Mouse (Mus musculus) ES-Bruce4 (cell line): Measurements from ENCODE around the gene Heatr4. TPM values are rescaled to one million over a fixed set of nuclear protein-coding genes. Genes with fewer than 3 reads are reported as not detected.

Source experiments
- H3K27ac ChIP-seq: 2 replicates; pipeline ENCODE4 v1.5.1; 2012; ENCODE audit warnings: low read length, inconsistent platforms; ENCODE audit not compliant: insufficient read depth
- H3K27me3 ChIP-seq: 2 replicates; pipeline ENCODE4 v1.6.1; 2012; ENCODE audit warnings: mild to moderate bottlenecking, low read length, inconsistent platforms; ENCODE audit not compliant: control insufficient read depth, poor library complexity, insufficient read depth, severe bottlenecking
- H3K36me3 ChIP-seq: 2 replicates; pipeline ENCODE4 v1.6.1; 2012; ENCODE audit warnings: inconsistent platforms, mild to moderate bottlenecking, low read length, moderate library complexity; ENCODE audit not compliant: control insufficient read depth, poor library complexity, insufficient read depth, severe bottlenecking
- H3K4me1 ChIP-seq: one replicate; pipeline ENCODE4 v1.8.1; 2011; ENCODE audit warnings: low read length; ENCODE audit not compliant: control insufficient read depth, insufficient read depth
- H3K4me3 ChIP-seq: 2 replicates; pipeline ENCODE4 v1.5.1; 2011; ENCODE audit warnings: low read depth, mild to moderate bottlenecking, low read length
- H3K9ac ChIP-seq: 2 replicates; pipeline ENCODE4 v1.6.1; 2012; ENCODE audit warnings: low read depth, mild to moderate bottlenecking, inconsistent platforms; ENCODE audit not compliant: poor library complexity, severe bottlenecking
- H3K9me3 ChIP-seq: replicated peaks from 2 replicates; pipeline ENCODE4 v1.6.1; 2012; ENCODE audit warnings: mild to moderate bottlenecking, low read length, inconsistent platforms; ENCODE audit not compliant: control insufficient read depth, poor library complexity, insufficient read depth, severe bottlenecking
- CTCF ChIP-seq: IDR thresholded peaks from one replicate; pipeline ENCODE4 v1.8.1; 2011; ENCODE audit warnings: low read depth, low read length
- EP300 ChIP-seq: IDR thresholded peaks from 2 replicates; pipeline ENCODE4 v1.6.1; 2011; ENCODE audit warnings: low read depth, low read length; ENCODE audit not compliant: insufficient read depth
- POLR2A ChIP-seq: IDR thresholded peaks from one replicate; pipeline ENCODE4 v1.8.1; 2011; ENCODE audit warnings: low read length; ENCODE audit not compliant: insufficient read depth
- polyA plus RNA-seq: library from polyadenylated mRNA; stranded (reverse); fragments of >200 nt; gene quantifications from 2 replicates; pipeline ENCODE4 v1.2.4, GENCODE M21; 2011; ENCODE audit warnings: low read depth; ENCODE audit not compliant: missing spikeins, insufficient read depth, insufficient read length

The Heatr4 gene
- polyA plus RNA-seq, 1 experiment: not detected

- Histone ChIP-seq H3K27me3 (no peaks in the 10 kb centered on the region), H3K27ac (no peak overlapping the region), H3K9me3 (no peaks in the 10 kb centered on the region), H3K4me1 (no peaks in the 10 kb centered on the region), H3K36me3 (no peaks in the 10 kb centered on the region), H3K9ac (no peak overlapping the region), H3K4me3 (no peak overlapping the region)
- TF ChIP-seq POLR2A (no peak), EP300 (no peak), CTCF (no peak)
These were observed 69.9 kb downstream of the Heatr4 start for GRCm38 (mm10) chr12:83914797-83915196.

GRCm38 (mm10) chr12:83914202-83914740 lies 70.4 kb downstream of the Heatr4 start:
- no peaks in the 10 kb centered on the region for H3K27me3 ChIP-seq
- H3K4me3 ChIP-seq: no peak overlapping the region
- no peaks in the 10 kb centered on the region for H3K4me1 ChIP-seq
- no peak overlapping the region for H3K27ac ChIP-seq
- H3K9me3 ChIP-seq: no peaks in the 10 kb centered on the region
- H3K9ac ChIP-seq: no peak overlapping the region
- no peaks in the 10 kb centered on the region for H3K36me3 ChIP-seq
- no peak for TF ChIP-seq POLR2A
- TF ChIP-seq EP300: no peak
- no peak for TF ChIP-seq CTCF

- H3K4me1 ChIP-seq: no peaks in the 10 kb centered on the region
- no peak overlapping the region for H3K27ac ChIP-seq
- no peaks in the 10 kb centered on the region for H3K9me3 ChIP-seq
- H3K4me3 ChIP-seq: no peak overlapping the region
- no peaks in the 10 kb centered on the region for H3K27me3 ChIP-seq
- H3K36me3 ChIP-seq: no peaks in the 10 kb centered on the region
- no peak overlapping the region for H3K9ac ChIP-seq
- TF ChIP-seq POLR2A: no peak
- no peak for TF ChIP-seq CTCF
- no peak for TF ChIP-seq EP300
These were observed 74.2 kb downstream of the Heatr4 start for GRCm38 (mm10) chr12:83910451-83910850.

Other genes starting within 250 kb of the Heatr4 start
- gene Papln, start 221.2 kb downstream of the Heatr4 start, polyA plus RNA-seq: 0.67 and 0.85 TPM in 2 replicates
- gene Numb, start 62.9 kb downstream of the Heatr4 start, polyA plus RNA-seq: 43.5 and 47.3 TPM in 2 replicates
- gene Riox1, start 34.2 kb downstream of the Heatr4 start, polyA plus RNA-seq: 13.0 and 13.7 TPM in 2 replicates
- 6.5 and 6.7 TPM in 2 replicates for gene Acot2, start 3.0 kb upstream of the Heatr4 start, polyA plus RNA-seq
- gene Acot1, start 24.6 kb upstream of the Heatr4 start, polyA plus RNA-seq: 36.4 and 48.7 TPM in 2 replicates
- gene Acot4, start 53.5 kb upstream of the Heatr4 start, polyA plus RNA-seq: 0.21 and 0.39 TPM in 2 replicates
- gene Gm49366, start 54.1 kb upstream of the Heatr4 start, polyA plus RNA-seq: not detected in 2 replicates
- gene Acot3, start 67.3 kb upstream of the Heatr4 start, polyA plus RNA-seq: not detected in 2 replicates
- not detected in 2 replicates for gene Acot5, start 84.5 kb upstream of the Heatr4 start, polyA plus RNA-seq
- gene Acot6, start 115.8 kb upstream of the Heatr4 start, polyA plus RNA-seq: 0.78 and 1.1 TPM in 2 replicates
- gene Dnal1, start 129.5 kb upstream of the Heatr4 start, polyA plus RNA-seq: 13.3 and 15.1 TPM in 2 replicates
- 0.38 TPM in 1 of 2 replicates, not detected in the other for gene Pnma1, start 163.6 kb upstream of the Heatr4 start, polyA plus RNA-seq
- 28.3 and 30.1 TPM in 2 replicates for gene Elmsan1, start 234.0 kb upstream of the Heatr4 start, polyA plus RNA-seq